Mouse (Mus musculus) left cerebral cortex, adult 8-10 months (tissue): Measurements from ENCODE around the gene Gtpbp3. TPM values are rescaled to one million over a fixed set of nuclear protein-coding genes. Genes with fewer than 3 reads are reported as not detected.
"Not testable (repeated sequence)": the region's sequence is repeated elsewhere in the genome, so short reads cannot be mapped to it uniquely, and the experiment has no call there.

Experiments used
- DNase-seq, 2 experiments: peaks; one replicate each; pipeline ENCODE4 v3.0.0; 2022; ENCODE audit warnings: low spot score in 2 of 2
- total RNA-seq, 4 experiments: library from RNA; stranded (reverse); gene quantifications; 2 replicates each; pipeline ENCODE4 v1.2.4; 2022

The Gtpbp3 gene
- total RNA-seq, 4 experiments from 2014 or later: 28.0 to 37.8 (median 31.0) TPM

DNA sequence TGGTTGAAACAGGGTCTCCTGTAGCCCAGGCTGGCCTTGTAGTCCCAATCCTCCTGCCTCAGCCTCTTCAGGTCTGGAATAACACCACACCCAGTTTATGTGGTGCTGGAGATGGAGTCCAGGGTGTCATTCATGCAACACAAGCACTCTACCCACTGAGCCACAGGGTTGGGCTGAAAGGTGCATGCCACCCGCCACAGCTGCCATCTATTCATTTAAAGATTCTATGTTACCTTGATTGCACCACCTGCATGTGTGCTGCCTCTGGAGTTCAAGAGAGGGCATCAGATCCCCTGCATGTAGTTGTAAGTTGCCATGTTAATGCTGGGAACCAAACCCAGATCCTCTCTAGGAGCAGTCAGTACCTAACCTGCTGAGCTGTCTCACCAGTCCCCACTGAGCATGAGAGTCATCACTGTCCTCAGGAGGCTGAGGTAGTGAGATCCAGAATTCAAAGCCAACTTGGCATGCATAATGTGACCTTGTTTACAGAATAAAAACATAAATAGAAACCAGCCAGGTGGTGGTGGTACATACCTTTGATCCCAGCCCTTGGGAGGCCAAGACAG, 9.3 kb downstream of the Gtpbp3 start:
- DNase-seq: no peak

- no peak for DNase-seq
Observed at GRCm38 (mm10) chr8:71497881-71498501, 10.1 kb downstream of the Gtpbp3 start.

DNA sequence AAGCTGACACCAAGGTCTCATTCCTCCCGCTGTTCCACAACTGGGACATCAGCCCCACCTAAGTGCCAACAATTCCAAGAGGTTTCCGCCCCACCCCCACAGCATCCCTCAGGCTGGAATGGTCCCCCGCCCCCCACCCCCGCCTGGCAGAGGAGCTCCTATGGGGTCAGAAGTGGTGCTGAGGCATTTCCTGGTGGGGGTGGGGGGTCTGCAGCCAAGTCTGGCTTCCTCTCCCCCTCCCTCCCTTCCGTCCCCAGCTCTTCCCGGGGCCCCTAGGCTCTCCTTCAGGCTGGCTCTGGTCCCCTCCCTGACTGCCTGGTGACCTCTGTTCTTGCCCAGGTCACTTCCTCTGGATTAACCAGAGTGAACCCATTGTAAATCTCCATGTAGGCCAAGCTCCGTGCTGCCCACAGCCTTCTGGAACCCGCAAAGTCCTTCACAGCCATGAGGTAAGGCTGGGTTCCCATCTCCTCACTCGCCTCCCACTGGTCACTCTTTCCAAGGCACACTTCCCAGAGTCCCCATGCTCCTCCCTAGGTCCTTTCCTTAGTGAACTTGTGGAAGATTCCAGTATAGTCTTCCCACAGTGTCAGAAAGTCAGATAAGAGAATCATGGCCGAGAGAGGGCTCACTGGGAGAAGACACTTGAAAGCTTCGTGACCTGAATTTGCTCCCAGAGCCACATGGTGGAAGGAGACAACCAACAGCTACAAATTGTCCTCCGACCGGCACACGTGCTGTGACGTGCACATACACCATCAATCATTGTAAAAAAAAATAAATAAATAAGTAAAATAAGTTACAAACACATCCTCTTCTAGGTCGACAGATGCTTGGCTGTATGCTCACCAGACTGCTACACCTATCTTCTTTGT, 11.2 kb downstream of the Gtpbp3 start:
- DNase-seq: no peak

DNA sequence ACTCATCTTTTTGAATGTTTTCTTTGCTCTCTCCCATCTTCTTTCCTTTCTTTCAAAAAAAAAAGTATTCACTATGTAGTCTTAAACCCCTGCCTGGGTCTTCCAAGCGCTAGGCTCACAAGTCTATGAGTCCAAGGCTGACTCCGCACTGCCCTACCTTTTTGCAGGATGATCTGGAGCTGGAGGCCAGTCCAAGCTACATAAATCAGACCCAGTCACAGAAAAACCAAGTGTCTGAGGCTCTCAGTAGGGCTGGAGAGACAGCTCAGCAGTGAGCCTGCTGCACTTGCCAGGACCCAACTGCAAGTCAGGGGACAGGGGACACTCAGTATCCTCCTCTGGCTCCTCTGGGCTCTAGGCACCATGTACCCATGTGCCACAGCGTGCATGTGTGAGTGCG, 16.4 kb downstream of the Gtpbp3 start:
- DNase-seq: no peak

DNA sequence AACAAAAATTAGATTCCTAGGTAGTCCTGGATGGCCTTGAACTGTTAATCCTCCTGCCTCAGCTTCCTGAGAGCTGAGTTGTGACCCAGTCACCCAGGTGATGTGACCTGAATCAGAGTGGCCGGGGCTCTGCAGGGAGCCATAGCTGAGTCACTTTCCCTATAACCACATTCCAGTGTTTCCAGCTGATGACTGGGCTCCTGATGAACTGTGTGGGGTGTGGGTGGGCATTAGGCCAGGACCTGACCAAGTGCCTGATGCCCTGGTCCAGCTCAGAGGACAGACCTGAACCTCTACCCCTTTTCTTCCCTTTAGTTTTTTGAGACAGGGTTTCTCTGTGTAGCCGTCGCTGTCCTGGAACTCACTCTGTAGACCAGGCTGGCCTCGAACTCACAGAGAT, 17.4 kb downstream of the Gtpbp3 start:
- no peak for DNase-seq

- no peak for DNase-seq
Observed at GRCm38 (mm10) chr8:71505979-71506378, 18.1 kb downstream of the Gtpbp3 start.

DNA sequence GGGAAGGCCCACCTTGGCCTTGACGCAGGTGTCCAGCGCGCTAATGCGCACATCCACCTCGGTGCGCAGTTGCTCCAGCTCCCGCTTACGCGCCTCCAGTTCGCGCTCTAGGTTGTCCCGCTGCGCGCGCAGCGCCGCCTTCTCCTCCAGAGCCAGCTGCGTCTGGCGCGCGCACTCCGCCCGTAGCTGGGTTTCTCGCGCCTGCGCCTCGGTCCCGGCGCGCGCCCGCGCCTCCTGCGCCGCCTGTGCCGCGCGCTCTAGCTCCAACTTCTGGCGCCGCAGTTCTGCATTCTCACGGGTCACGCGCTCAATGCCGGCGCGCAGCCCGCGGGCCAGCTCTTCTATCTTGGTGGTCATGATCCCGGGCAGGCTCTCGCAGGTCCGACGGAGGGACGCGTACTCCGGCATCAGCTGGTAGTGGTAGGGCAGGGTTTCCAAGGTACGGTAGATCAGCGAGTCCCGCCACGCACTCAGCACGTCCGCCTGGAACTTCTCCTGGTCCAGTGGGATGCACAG, 19.7 kb downstream of the Gtpbp3 start:
- peak in 1 of 2 experiments; percentile 84 for DNase-seq

DNA sequence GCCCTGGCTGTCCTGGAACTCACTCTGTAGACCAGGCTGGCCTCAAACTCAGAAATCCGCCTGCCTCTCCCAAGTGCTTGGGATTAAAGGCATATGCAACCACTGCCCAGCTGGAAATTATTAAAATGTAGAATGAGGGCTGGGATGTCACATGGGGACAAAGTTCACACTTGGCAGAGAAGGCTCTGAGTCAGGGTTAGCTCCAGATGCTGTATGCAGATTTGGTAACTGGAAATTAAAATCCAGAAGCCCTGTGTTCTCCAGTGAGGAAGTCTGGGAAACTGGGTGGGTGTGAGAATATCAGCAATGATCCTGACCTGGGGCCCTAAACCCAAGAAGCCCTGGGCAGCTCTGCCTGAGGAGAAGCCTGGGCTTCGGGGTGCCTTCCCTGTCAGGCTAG, 21.4 kb downstream of the Gtpbp3 start:
- DNase-seq: no peak

- no peak for DNase-seq
Observed at GRCm38 (mm10) chr8:71511644-71512043, 23.7 kb downstream of the Gtpbp3 start, which contains the start of gene Plvap. TSS of gene Plvap (minus strand) at chr8:71511752.

DNA sequence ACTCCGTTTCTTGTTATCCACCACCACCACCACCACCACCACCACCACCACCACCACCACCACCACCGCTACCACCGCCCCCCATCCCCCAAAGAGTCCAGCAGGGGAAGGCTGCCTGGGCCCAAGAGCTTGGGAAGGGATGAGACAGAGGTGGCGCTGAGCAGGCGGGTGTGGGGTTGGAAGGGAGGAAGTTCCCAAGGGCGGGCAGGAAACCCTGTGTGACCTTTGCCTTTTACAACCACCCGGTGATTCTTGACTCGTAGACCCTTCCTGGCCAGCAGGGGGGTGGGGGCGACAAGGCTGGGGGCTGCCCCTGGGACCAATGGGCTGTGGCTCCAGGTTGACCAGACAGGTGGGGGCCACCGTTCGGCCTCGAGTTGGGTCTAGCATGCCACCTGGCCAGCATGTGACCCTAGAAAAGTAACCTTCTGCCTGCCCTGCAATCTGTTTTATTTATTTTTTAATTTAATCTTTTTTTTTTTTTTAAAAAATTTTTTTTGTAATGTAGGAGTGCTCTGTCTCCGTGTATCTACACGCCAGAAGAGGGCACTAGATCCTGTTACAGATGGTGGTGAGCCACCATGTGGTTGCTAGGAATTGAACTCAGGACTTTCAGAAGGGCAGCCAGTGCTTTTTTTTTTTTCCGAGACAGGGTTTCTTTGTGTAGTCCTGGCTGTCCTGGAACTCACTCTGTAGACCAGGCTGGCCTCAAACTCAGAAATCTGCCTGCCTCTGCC, 25.3 kb downstream of the Gtpbp3 start:
- DNase-seq: no peak

DNA sequence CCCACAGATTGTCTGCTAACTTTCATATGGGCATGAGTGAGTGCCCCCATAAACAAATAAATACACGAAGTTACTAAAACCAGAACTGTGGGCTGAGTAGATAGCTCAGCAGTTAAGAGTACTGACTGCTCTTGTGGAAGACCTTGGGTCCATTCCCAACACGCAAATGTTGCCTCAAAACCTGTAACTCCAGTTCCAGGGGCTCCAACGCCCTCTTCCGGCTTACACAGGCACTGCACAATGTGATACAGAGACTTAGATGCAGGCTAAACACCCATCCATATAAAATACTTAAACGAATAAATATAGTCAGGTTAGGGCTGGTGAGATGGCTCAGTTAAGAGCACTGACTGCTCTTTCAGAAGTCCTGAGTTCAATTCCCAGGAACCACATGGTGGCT, 27.1 kb downstream of the Gtpbp3 start:
- no peak for DNase-seq

- no peak for DNase-seq
Observed at GRCm38 (mm10) chr8:71516786-71517185, 28.9 kb downstream of the Gtpbp3 start.

DNA sequence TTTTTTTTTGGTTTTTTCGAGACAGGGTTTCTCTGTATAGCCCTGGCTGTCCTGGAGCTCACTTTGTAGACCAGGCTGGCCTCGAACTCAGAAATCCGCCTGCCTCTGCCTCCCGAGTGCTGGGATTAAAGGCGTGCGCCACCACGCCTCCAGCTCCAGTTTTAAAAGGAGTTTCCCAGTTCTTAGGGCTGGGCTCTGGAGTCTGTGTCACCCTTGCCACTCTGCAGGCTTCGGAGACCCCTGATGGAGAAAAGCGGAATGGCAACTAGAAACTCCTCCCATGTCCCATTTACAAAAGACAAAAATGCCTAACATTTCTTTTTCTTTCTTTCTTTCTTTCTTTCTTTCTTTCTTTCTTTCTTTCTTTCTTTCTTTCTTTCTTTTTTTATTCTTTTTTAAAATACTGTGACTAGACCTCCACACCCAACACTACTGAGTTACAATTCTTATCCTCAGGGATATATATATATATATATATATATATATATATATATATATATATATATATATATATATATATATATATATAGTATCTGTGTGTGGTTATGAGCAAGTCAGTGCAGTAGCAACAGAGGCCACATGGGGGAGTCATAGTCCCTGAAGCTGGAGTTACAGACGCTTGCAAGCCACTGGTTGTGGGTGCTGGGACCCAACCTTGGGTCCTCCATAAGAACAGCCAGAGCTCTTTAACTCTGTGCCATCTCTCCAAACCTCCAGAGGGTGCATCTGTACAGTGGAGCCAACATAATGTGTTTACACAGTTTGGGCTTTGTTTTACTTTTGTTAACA, 31.3 kb downstream of the Gtpbp3 start:
- not testable (repeated sequence) for DNase-seq

- DNase-seq: peak; percentile 83 to 85
Observed at GRCm38 (mm10) chr8:71521634-71522033, 33.7 kb downstream of the Gtpbp3 start.

DNA sequence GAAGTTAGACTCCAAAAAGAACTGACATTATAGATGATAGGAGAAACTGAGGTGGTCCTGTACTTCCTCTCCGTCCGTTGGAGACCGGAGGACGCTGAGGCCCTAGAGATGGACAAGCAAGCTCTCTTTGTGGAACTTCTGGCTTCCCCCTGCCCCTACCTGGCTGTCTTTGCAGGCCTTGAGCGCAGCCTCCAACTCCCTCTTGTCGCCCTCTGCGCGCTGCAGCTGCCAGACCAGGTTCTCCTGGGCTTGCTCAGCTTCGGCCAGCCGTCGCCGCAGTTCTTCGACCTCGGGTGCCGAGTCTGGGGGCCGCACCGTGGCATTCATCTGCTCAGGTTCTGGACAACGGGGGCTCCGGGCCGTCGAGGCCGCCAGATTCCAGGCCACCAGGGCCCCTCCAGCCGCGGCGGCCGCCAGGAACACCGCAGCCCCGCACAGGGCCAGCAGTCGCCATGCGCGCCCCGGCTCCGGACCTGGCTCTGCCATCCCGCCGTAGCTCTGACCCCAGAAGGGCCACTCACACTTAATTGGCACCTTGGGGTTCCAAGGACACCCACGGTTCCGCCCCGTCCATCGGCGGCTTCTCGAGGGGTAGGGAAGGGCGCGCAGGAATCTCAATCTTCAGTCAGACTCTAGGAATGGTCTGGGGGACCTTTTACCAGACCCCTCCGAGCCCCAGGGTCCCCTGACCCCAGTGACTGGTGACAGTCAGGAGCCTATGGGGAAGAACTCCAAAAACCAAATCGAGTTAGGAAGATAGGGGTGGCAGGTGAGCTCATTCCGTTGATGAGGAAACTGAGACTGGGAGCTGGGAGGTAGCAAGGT, 37.5 kb downstream of the Gtpbp3 start, which contains the start of gene Ccdc194:
Ccdc194 (minus strand) TSS at position 486 of the 825 bp plus-strand sequence.
- no peak for DNase-seq

DNA sequence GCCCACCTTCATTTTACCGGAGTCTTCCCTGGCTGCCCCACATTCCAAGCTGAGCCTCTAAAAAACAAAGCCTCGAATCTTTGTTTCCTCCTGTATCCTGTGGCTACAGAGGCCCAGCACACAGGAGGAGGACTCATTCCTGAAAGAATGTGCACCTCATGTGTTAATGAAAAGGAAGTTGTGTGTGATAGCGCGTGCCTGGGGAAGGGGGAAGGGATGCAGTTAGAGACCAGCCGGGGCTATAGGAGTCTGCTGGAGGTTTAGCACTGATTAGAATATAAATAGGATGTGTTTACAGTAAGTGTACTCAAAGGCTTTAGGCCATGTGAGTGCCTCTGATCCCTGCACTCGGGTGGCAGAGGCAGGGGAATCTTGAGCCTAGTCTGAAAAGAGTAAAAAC, 38.4 kb downstream of the Gtpbp3 start:
- DNase-seq: no peak

- DNase-seq: no peak
Observed at GRCm38 (mm10) chr8:71527162-71527870, 39.4 kb downstream of the Gtpbp3 start.

GRCm38 (mm10) chr8:71528362-71529073, 40.6 kb downstream of the Gtpbp3 start:
- no peak for DNase-seq
